Mouse (Mus musculus) megakaryocyte, embryonic 14.5 days (primary cell): ENCODE measurements around the gene Trim46.

ENCODE experiments used
- FLI1 ChIP-seq: IDR thresholded peaks from 2 replicates; pipeline ENCODE4 v1.6.1; 2012; ENCODE audit warnings: low read length, inconsistent platforms, mixed read lengths
- GATA1 ChIP-seq: IDR thresholded peaks from 3 replicates; pipeline ENCODE4 v1.6.1; 2012; ENCODE audit warnings: mixed read lengths, low read length, inconsistent platforms, borderline replicate concordance

- TF ChIP-seq GATA1 (no peak), FLI1 (no peak)
These were observed 27.8 kb downstream of the Trim46 start for GRCm38 (mm10) chr3:89218271-89218670.
